Mouse (Mus musculus) lung, postnatal 14 days (tissue): ENCODE data around the gene Gm5458.
"Not testable (repeated sequence)": the region's sequence is repeated elsewhere in the genome, so short reads cannot be mapped to it uniquely, and the experiment has no call there.

Source experiments
- DNase-seq: peaks from one replicate; pipeline ENCODE4 v3.0.0; 2021

The Gm5458 gene

GRCm38 (mm10) chr14:19602481-19602880 lies at the start of gene Gm5458:
Gene Gm5458 (minus strand): TSS chr14:19602581.
- not testable (repeated sequence) for DNase-seq

GRCm38 (mm10) chr14:19646232-19646631 lies 43.9 kb upstream of the Gm5458 start:
- DNase-seq: no peak

- peak; percentile 34 for DNase-seq
Observed at GRCm38 (mm10) chr14:19584804-19585667, 17.3 kb downstream of the Gm5458 start, which contains the start of gene Gm2237. Gene Gm2237 (minus strand): TSS chr14:19585135.

GRCm38 (mm10) chr14:19549863-19550262 lies 52.5 kb downstream of the Gm5458 start, which contains the start of gene Gm2244:
Gene Gm2244 (minus strand): TSS chr14:19549963.
- not testable (repeated sequence) for DNase-seq
